Mouse (Mus musculus): ENCODE measurements around the gene Rab4b. TPM values are rescaled to one million over a fixed set of nuclear protein-coding genes. Genes with fewer than 3 reads are reported as not detected.

Gene Rab4b
- polyA plus RNA-seq, 2 experiments: 15.9 to 19.1 TPM

DNA sequence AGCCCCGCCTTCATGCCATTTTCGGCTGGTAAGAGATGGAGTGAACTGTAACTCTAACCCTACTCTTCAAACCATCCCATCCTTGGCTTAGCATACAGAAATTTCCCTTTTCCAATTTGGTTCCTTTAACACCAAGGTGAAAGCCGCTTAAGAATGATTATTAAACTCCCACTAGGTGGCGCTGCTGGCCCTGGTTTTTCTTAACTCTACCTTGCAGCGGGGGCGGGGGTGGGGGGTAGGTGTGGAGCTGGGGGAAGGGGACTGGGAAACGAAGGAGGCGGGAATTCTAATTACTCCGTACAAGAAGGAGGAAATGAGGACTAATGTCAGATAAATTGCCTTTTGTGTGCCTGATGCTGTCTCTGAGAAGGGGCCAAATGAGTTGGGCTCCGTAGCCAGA, 46.1 kb downstream of the Rab4b start:
- Histone ChIP-seq H3K27ac (no peak overlapping the region), H3K9ac (replicated peaks) (no peak overlapping the region), H3K4me2 (ENCODE audit: low read depth) (0 out of 2 replicates have a peak overlapping the region, but pooled peaks have one; percentile 18), H3K36me3 (replicated peaks; ENCODE audit: control insufficient read depth, insufficient read depth, low read depth) (no peaks in the 10 kb centered on the region), H3K4me3 (ENCODE audit: insufficient read depth in 1 of 2, low read depth in 2 of 2, low read length in 2 of 2) (no peak overlapping the region), H3K9me3 (ENCODE audit: control insufficient read depth, low read length) (no peaks in the 10 kb centered on the region), H3K4me1 (replicated peaks; ENCODE audit: control insufficient read depth in 2 of 2, insufficient read depth in 2 of 2, low read length in 1 of 2) (no peaks in the 10 kb centered on the region), H3K27me3 (ENCODE audit: control insufficient read depth, insufficient read depth, low read length) (no peaks in the 10 kb centered on the region)
- DNase-seq (ENCODE audit: low read depth in 3 of 3, low spot score in 3 of 3) (peak in 2 of 3 experiments; percentile 13 to 17), ATAC-seq (ENCODE audit: insufficient read depth) (no peak)
- 12% methylated on average over 10 of the region's 10 CpGs for WGBS (ENCODE audit: insufficient replicate concordance)
- TF ChIP-seq EP300 (IDR thresholded peaks at IDR 0.05; ENCODE audit: low read depth): no peak
- TF ChIP-seq CTCF (IDR thresholded peaks at IDR 0.05; ENCODE audit: low read depth): peak; percentile 47

- no peaks in the 10 kb centered on the region for H3K4me1 ChIP-seq (replicated peaks; ENCODE audit: control insufficient read depth in 2 of 2, insufficient read depth in 2 of 2, low read length in 1 of 2)
- no peaks in the 10 kb centered on the region for H3K9me3 ChIP-seq (ENCODE audit: control insufficient read depth, low read length)
- H3K36me3 ChIP-seq (replicated peaks; ENCODE audit: control insufficient read depth, insufficient read depth, low read depth): no peaks in the 10 kb centered on the region
- no peaks in the 10 kb centered on the region for H3K27me3 ChIP-seq (ENCODE audit: control insufficient read depth, insufficient read depth, low read length)
- no peak overlapping the region for H3K4me3 ChIP-seq (ENCODE audit: insufficient read depth in 1 of 2, low read depth in 2 of 2, low read length in 2 of 2)
- WGBS (ENCODE audit: insufficient replicate concordance): 44% methylated on average over 2 of the region's 2 CpGs
- H3K9ac ChIP-seq (replicated peaks): no peak overlapping the region
- H3K4me2 ChIP-seq (ENCODE audit: low read depth): no peak overlapping the region
- no peak for DNase-seq (ENCODE audit: low read depth in 3 of 3, low spot score in 3 of 3)
- TF ChIP-seq CTCF (IDR thresholded peaks at IDR 0.05; ENCODE audit: low read depth) (peak; percentile 44), EP300 (IDR thresholded peaks at IDR 0.05; ENCODE audit: low read depth) (no peak)
- no peak for ATAC-seq (ENCODE audit: insufficient read depth)
- no peak overlapping the region for H3K27ac ChIP-seq
Measured at GRCm38 (mm10) chr7:27131387-27131786, 47.3 kb downstream of the Rab4b start.

GRCm38 (mm10) chr7:27130521-27131370, 48.0 kb downstream of the Rab4b start:
- no peaks in the 10 kb centered on the region for H3K4me1 ChIP-seq (replicated peaks; ENCODE audit: control insufficient read depth in 2 of 2, insufficient read depth in 2 of 2, low read length in 1 of 2)
- H3K4me3 ChIP-seq (ENCODE audit: insufficient read depth in 1 of 2, low read depth in 2 of 2, low read length in 2 of 2): no peak overlapping the region
- H3K9ac ChIP-seq (replicated peaks): no peak overlapping the region
- H3K27ac ChIP-seq: no peak overlapping the region
- H3K9me3 ChIP-seq (ENCODE audit: control insufficient read depth, low read length): no peaks in the 10 kb centered on the region
- H3K4me2 ChIP-seq (ENCODE audit: low read depth): no peak overlapping the region
- DNase-seq (ENCODE audit: low read depth in 3 of 3, low spot score in 3 of 3) (no peak), ATAC-seq (ENCODE audit: insufficient read depth) (no peak)
- H3K36me3 ChIP-seq (replicated peaks; ENCODE audit: control insufficient read depth, insufficient read depth, low read depth): no peaks in the 10 kb centered on the region
- WGBS (ENCODE audit: insufficient replicate concordance): 74% methylated on average over 22 of the region's 22 CpGs
- TF ChIP-seq EP300 (IDR thresholded peaks at IDR 0.05; ENCODE audit: low read depth): no peak
- TF ChIP-seq CTCF (IDR thresholded peaks at IDR 0.05; ENCODE audit: low read depth): no peak
- no peaks in the 10 kb centered on the region for H3K27me3 ChIP-seq (ENCODE audit: control insufficient read depth, insufficient read depth, low read length)

DNA sequence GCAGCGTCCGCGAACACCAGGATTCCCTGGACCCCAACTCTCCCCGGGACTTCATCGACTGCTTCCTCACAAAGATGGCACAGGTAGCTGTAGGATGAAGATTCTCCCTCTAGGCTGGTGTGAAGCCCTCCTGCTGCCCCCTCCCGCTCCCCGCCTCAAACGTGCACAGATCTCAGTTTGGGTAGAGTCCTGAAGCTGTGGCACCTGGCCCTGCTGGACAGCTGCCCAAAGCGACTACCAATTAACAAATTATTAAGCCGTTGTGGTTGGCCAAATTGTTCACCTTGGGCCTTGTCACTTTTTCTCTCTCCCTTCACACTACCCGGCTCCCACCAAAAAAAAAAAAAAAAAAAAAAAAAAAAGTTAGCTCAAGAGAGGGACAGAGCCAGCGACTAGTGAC, 48.9 kb downstream of the Rab4b start:
- 72% methylated on average over 12 of the region's 12 CpGs for whole genome bisulfite sequencing (ENCODE audit: insufficient replicate concordance)
- Histone ChIP-seq H3K9ac (replicated peaks) (no peak overlapping the region), H3K27me3 (ENCODE audit: control insufficient read depth, insufficient read depth, low read length) (no peaks in the 10 kb centered on the region), H3K4me3 (ENCODE audit: insufficient read depth in 1 of 2, low read depth in 2 of 2, low read length in 2 of 2) (no peak overlapping the region), H3K4me1 (replicated peaks; ENCODE audit: control insufficient read depth in 2 of 2, insufficient read depth in 2 of 2, low read length in 1 of 2) (no peaks in the 10 kb centered on the region), H3K36me3 (replicated peaks; ENCODE audit: control insufficient read depth, insufficient read depth, low read depth) (no peaks in the 10 kb centered on the region), H3K9me3 (ENCODE audit: control insufficient read depth, low read length) (no peaks in the 10 kb centered on the region), H3K27ac (no peak overlapping the region), H3K4me2 (ENCODE audit: low read depth) (no peak overlapping the region)
- no peak for TF ChIP-seq EP300 (IDR thresholded peaks at IDR 0.05; ENCODE audit: low read depth)
- no peak for TF ChIP-seq CTCF (IDR thresholded peaks at IDR 0.05; ENCODE audit: low read depth)
- no peak for DNase-seq (ENCODE audit: low read depth in 3 of 3, low spot score in 3 of 3)
- ATAC-seq (ENCODE audit: insufficient read depth): no peak

DNA sequence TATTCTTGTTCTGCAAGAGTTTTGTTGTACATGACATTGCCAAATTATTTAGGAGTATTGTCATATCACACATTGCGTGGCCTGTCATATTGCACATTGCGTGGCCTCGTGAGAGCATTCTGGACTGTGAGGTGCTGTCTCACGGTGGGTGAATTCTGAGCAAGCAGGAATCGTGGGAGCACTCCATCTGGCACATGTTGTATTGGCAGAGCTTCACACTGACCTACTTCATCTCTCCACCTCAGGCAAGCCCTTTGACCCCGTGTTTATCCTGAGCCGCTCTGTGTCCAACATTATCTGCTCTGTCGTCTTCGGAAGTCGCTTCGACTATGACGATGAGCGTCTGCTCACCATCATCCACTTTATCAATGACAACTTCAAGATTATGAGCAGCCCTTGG, 49.8 kb downstream of the Rab4b start:
- H3K9ac ChIP-seq (replicated peaks): no peak overlapping the region
- no peak for DNase-seq (ENCODE audit: low read depth in 3 of 3, low spot score in 3 of 3)
- H3K4me2 ChIP-seq (ENCODE audit: low read depth): no peak overlapping the region
- H3K4me1 ChIP-seq (replicated peaks; ENCODE audit: control insufficient read depth in 2 of 2, insufficient read depth in 2 of 2, low read length in 1 of 2): no peaks in the 10 kb centered on the region
- no peak for TF ChIP-seq EP300 (IDR thresholded peaks at IDR 0.05; ENCODE audit: low read depth)
- TF ChIP-seq CTCF (IDR thresholded peaks at IDR 0.05; ENCODE audit: low read depth): no peak
- WGBS (ENCODE audit: insufficient replicate concordance): 71% methylated on average over 13 of the region's 13 CpGs
- no peak overlapping the region for H3K4me3 ChIP-seq (ENCODE audit: insufficient read depth in 1 of 2, low read depth in 2 of 2, low read length in 2 of 2)
- H3K27ac ChIP-seq: no peak overlapping the region
- no peaks in the 10 kb centered on the region for H3K9me3 ChIP-seq (ENCODE audit: control insufficient read depth, low read length)
- no peaks in the 10 kb centered on the region for H3K27me3 ChIP-seq (ENCODE audit: control insufficient read depth, insufficient read depth, low read length)
- no peak for ATAC-seq (ENCODE audit: insufficient read depth)
- H3K36me3 ChIP-seq (replicated peaks; ENCODE audit: control insufficient read depth, insufficient read depth, low read depth): no peaks in the 10 kb centered on the region

Measured in liver, embryonic 14.5 days (tissue).